Mouse (Mus musculus) megakaryocyte, embryonic 14.5 days (primary cell): Measurements from ENCODE around the gene Pxn.

Experiments
- FLI1 ChIP-seq: IDR thresholded peaks from 2 replicates; pipeline ENCODE4 v1.6.1; 2012; ENCODE audit warnings: low read length, inconsistent platforms, mixed read lengths
- GATA1 ChIP-seq: IDR thresholded peaks from 3 replicates; pipeline ENCODE4 v1.6.1; 2012; ENCODE audit warnings: mixed read lengths, low read length, inconsistent platforms, borderline replicate concordance

DNA sequence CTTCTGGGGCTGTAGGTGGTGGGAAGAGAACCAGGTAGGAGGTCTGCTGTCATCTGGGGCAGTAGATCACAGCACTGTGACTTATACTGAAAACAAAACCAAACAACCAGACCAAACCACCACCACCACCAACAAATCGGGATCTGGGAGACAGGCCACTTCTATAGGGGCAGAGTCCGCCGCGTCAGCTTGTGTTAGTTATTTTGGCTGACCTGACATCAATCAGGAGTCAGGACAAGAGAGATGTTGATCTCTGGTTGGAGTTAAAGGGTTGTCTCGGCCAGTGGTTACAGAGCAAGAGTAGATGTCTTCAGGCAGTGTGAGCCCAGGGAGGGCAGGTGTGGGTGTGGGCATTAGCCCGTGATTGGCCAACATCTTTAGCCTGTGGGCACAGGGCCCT, 7.9 kb downstream of the Pxn start:
- TF ChIP-seq GATA1 (no peak), FLI1 (no peak)
